Mouse (Mus musculus) gastrocnemius, postnatal 36 days (tissue): Measurements from ENCODE around the gene Tbc1d10c. TPM values are rescaled to one million over a fixed set of nuclear protein-coding genes. Genes with fewer than 3 reads are reported as not detected.

Experiments used
- DNase-seq, 2 experiments: peaks; one replicate each; pipeline ENCODE4 v3.0.0; 2022
- intact Hi-C: fragments of 180-260 bp; cut with DNase I; formaldehyde crosslinking; loops from one replicate; pipeline ENCODE4 v1.15.1; 2025
- total RNA-seq, 2 experiments: library from RNA; stranded (reverse); gene quantifications; 2 replicates each; pipeline ENCODE4 v1.2.3; 2021

The Tbc1d10c gene
- total RNA-seq, 2 experiments from 2014 or later = 4.7 to 5.6 TPM

DNA sequence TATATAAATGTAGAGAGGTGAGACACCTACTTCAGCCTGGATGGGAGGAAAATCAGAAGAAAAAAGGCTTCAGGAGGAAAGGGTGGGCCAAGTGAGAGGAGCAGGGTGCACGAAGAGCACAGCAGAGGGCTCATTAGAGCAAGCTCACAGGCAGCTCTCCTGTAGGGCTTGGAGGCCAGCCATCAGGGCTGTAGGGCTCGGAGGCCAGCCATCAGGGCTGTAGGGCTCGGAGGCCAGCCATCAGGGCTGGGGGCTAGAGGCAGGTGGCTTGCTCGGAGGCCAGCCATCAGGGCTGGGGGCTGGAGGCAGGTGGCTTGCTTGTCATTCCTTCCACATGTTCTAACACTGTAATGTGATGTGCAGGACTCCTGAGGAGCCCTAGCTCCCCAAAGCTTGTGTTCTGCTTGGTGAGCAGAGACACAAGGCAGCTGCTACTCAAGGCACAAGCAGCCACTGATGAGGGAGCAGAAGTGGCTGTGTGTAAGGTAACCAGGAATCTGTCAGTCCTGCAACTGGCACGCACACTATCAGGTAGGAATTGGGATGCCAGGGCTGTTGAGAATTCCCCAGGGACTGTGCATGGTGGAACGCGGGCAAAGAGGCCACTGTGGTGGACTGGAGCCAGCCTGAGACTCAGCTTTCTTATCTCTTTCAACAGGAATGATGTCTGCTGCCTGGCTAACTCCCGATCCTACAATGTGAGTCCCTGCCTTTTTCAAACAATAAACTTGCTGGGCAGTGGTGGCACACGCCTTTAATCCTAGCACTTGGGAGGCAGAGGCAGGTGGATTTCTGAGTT lies 24.2 kb downstream of the Tbc1d10c start:
- intact Hi-C loops = no loop called here
- no peak for DNase-seq

- DNase-seq = no peak
- intact Hi-C loops = no loop called here
Observed at GRCm38 (mm10) chr19:4164721-4165120, 26.4 kb downstream of the Tbc1d10c start.

GRCm38 (mm10) chr19:4164100-4164499 lies 27.0 kb downstream of the Tbc1d10c start:
- intact Hi-C loops = no loop called here
- DNase-seq = no peak

GRCm38 (mm10) chr19:4163543-4163887 lies 27.6 kb downstream of the Tbc1d10c start:
- DNase-seq = no peak
- intact Hi-C loops = no loop called here

DNA sequence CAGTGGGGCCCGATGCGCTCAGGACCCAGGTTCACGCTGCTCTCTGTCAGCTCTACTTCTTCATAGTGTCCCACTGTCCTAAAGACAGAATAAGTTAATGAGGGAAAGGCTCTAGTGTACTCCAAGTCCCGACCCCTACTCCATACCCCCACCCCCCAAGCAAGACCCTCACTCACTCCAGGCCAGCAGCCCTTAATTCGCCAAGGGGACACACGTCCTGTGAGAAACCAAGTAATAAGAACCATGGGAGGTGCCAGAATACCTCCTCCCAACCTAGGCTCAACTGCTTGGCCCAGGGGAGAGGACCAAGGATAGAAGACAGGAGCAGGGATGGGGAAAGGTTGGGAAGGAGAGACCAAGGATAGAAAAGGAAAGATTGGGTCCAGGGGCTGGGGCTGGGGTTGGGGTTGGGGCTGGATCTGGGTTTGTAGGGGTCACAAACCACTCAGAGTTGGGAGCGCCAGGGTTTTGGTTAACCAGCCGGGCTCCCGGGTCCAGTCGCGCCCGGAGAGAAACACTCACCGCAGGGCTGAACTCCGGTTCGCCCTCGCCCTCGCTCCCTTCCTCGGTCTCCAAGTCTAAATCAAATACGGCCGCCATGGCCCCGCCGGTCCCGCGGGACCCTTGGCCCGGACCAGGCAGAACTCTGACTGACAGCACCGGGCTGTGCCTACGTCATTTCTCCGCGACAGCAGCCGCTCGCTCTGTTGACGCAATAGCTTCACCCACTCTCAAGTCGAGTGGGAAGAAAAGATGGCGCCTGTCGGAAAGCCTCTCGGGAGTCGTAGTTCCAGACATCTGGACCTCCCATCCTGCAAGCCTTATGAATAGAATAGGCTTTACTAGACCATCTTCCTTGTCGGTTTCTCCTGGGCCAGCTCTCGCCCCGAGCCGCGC lies 28.2 kb downstream of the Tbc1d10c start, which contains the start of gene Rps6kb2:
Rps6kb2 (minus strand) TSS at position 709 of the 897 bp plus-strand sequence.
- intact Hi-C loops = no loop called here
- DNase-seq = peak; percentile 93

DNA sequence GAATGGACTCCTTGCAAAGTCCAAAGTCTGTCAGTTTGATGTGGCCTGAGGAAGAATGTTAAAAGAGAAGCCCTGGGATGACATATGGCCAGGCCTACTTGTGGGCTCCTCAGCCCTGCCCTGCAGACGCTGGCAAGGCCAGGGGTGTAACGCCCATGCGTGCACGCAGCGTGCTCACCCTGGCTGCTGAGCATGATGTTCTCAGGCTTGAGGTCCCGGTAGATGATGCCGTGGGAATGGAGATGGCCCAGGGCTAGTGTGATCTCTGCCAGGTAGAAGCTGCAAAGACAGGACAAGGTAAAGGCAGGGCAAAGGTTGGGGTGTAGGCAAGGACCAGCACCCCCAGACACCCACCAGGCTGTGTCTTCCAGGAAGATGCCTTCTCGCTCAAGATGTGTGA lies 32.0 kb downstream of the Tbc1d10c start:
- DNase-seq = no peak
- intact Hi-C loops = no loop called here

- intact Hi-C loops = no loop called here
- no peak for DNase-seq
Observed at GRCm38 (mm10) chr19:4156771-4157170, 34.3 kb downstream of the Tbc1d10c start.

DNA sequence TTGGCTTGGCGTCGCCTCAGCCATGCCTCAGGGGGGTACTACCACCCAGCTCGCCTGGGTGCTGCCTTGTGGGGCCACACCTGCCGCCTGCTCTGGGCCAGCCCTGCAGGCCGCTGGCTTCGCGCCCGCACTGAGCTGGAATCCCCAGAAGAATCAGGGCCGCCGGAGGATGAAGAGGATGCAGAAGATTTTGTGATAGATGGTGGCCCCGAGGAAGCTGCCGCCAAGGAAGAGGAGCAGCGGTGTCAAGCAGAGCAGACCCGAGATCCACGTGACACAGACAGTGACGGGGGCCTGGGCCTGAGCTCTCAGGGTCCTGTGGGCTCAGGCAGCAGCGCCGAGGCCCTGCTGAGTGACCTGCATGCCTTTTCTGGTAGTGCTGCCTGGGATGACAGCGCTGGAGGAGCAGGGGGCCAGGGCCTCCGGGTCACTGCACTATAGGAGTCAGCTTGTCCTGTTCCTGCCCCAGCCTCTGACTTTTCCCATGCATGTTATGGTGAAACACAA lies 35.0 kb downstream of the Tbc1d10c start:
- intact Hi-C loops = no loop called here
- DNase-seq = no peak

- intact Hi-C loops = no loop called here
- DNase-seq = peak in 1 of 2 experiments; percentile 13
Observed at GRCm38 (mm10) chr19:4155223-4156072, 35.6 kb downstream of the Tbc1d10c start.

DNA sequence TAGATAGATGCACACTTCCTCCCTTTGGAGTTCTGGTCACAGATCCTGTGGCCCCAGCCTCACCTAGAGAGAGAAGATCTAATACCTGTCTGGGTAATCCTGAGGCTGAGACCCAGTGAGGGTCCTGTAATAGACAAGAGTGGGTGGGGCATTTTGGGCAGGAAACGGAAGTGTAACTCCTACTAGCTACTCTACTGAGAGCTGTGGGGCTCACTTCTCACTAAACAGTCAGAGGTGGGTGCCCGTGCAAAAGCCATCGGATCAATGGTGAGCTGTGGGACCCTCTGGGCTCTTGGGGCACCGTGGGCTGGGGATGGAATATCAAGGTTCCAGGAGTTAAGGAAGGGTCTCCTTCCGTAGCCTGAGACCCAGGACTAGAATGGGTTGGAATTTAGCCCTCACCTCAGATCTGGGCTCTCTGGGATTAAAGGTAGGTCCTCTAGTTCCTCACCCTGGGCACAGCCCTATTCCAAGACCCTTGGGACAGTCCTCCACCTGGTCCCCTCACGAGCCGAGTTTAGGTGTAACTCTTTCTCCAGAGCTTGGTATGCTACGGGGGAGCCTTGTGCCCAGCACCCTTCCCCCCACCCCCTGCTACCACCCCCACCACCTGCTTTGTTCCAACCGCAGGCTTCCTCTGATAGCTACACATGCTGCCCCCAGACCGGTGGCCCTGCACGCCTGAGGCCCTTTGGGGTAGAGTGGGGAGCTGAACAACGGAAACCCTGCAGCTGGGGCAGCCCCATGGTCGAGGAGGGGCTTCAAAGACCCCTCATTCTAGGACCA lies 36.5 kb downstream of the Tbc1d10c start:
- peak in 1 of 2 experiments; percentile 11 for DNase-seq
- intact Hi-C loops = no loop called here

- intact Hi-C loops = no loop called here
- no peak for DNase-seq
Observed at GRCm38 (mm10) chr19:4153232-4153654, 37.8 kb downstream of the Tbc1d10c start, which contains the start of gene Ptprcap. Ptprcap (plus strand) TSS chr19:4153604.

DNA sequence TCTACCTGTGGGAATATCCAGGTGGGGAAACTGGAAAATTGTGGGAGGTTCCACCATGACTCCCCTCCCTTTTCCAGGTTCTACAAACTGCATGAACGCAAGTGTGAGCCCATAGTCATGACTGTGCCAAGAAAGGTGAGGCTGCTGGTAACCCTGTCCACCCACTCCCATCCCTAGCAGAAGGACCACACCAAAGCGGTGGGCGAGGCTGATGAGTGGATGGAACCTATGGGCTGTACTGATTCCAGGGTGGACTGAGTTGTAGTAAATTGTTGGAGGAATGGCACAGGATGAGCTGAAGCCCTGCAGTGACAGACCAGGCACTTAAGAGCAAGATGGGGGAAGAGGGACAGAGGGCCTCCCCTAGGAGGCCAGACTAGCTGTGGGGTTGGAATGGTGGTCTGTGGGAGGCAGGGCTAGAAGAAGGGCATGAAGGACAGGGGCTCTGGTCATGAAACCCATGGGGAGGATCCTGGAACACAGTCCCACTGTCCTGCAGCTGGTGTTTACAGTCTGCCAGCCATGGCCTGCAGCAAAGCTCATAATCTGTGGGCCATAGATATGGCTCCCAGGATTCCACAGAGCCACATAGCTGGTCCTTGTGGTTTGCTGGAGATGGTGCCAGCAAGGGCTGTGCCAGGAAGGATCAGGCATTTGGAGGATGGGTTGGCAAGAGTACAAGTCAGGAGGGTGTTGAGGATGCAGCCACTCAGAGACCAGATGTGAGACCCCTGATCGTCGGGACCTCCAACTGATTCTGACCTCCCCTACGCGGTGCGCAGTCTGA lies 38.4 kb downstream of the Tbc1d10c start:
- DNase-seq = no peak
- intact Hi-C loops = no loop called here

GRCm38 (mm10) chr19:4151898-4152297 lies 39.2 kb downstream of the Tbc1d10c start:
- DNase-seq = no peak
- intact Hi-C loops = no loop called here

- intact Hi-C loops = no loop called here
Observed at GRCm38 (mm10) chr19:4151488-4151860, 39.6 kb downstream of the Tbc1d10c start.

DNA sequence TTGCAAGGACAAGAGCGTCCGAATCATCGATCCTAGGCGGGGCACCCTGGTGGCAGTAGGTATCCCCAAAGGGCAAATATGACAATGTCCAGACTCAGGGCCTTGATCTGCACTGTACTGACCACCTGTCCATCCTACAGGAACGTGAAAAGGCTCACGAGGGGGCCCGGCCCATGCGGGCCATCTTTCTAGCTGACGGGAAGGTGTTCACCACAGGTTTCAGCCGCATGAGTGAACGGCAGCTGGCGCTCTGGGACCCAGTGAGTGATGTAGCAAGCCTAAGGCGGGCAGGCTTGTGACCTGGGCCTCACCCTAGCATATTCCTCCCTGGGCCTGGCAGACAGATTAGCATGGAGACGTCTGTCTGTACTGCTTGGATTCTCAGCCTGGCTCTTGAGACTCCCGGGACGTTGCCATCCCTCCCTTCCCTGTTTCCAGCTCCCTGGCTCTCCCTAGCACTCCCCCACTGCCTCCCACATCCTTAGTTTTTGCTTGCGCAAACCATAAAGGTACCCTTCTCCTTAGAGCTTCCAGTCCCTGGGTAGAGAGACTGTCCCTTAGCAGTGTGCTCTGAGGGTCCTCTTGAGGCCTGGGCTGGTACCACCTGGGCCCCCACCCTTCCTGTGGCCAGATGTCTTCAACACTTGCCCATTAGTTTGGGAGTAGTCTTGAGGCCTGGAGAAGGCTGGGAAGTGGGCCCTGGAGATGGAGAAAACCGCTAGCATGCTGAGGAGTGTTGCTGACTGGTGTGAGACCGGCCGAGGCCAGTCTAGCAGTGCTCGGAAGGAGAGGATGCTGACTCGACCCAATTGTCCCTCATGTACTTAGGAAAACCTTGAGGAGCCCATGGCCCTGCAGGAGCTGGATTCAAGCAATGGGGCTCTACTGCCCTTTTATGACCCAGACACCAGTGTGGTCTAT lies 40.3 kb downstream of the Tbc1d10c start:
- intact Hi-C loops = no loop called here

More at GRCm38 (mm10) chr19:4151488-4151860, 39.6 kb downstream of the Tbc1d10c start:
- DNase-seq = no peak

DNA sequence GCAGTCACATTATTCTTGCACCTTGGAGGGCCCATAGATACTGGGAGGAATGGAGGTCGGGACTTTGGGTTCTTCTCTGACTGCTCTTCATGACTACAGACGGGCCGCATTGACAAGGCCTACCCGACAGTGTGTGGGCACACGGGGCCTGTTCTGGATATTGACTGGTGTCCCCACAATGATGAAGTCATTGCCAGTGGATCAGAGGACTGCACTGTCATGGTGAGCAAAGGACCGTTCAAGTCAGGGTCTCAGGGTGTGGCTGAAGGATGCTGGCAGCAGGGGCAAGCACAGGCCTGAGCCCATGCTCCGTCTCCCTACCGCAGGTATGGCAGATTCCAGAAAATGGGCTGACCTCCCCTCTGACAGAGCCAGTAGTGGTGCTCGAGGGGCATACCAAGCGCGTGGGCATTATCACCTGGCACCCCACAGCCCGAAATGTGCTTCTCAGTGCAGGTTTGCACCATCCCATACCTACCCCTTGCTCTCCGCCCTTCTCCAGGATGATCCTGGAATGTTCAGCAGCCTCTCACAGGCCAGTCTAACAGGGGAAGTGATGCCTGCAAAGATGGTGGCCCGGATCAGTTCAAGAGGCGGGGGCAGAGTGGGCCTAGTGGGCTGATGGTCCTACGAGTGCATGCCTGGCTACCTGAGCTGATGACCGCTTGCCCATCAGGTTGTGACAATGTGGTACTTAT lies 41.2 kb downstream of the Tbc1d10c start:
- DNase-seq = no peak
- intact Hi-C loops = no loop called here

More for the DNA sequence above, 40.3 kb downstream of the Tbc1d10c start:
- DNase-seq = no peak

DNA sequence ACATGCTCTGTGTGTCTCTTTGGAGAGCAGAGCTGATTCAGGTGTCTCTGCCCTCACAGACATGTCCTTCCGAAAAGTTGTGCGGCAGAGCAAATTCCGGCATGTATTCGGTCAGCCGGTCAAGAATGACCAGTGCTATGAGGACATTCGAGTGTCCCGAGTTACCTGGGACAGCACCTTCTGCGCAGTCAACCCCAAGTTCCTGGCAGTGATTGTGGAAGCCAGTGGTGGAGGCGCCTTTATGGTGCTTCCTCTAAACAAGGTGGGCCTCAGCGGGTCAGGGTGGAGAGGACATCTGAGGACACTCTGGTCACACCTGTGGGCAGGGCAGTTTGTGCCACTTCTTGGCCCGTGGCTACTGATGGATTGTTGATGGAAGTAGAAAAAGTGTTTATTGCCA lies 41.8 kb downstream of the Tbc1d10c start:
- DNase-seq = no peak
- intact Hi-C loops = no loop called here
